Mouse (Mus musculus): Measurements from ENCODE around the gene Cntfr. TPM values are rescaled to one million over a fixed set of nuclear protein-coding genes. Genes with fewer than 3 reads are reported as not detected.
"Not testable (repeated sequence)": the region's sequence is repeated elsewhere in the genome, so short reads cannot be mapped to it uniquely, and the experiment has no call there.

The Cntfr gene
- total RNA-seq, 4 experiments from 2014 or later, result 2.2 to 5.3 (median 4.9) TPM

GRCm38 (mm10) chr4:41710229-41710628, 13.3 kb upstream of the Cntfr start:
- no peak for DNase-seq (ENCODE audit: low spot score)

DNA sequence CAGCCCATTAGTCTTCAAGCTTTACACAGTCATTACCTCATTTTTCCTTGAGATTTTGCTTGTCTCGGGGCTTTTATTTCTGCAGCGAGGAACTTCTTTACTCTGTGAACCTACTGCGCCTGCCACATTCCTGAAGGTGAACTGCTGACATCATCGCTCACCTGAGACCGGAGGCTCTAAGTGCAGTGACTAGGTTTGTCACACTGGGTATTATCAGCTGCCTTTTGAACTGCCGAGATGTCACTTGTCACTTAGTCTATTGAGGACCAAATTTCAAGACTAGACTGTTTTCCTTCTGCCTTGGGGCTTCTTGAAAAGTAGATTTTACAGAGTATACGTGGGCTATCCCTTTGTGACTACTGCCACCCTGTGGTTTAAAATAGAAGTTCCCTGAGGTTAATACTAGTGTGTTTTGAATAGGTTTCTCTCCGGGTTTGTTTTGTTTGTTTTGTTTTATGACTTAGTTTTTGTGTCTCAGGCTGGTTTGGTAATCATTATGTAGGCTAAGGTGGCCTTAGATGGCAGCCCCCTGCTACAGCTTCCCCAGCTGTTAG, 11.4 kb upstream of the Cntfr start:
- peak; percentile 70 for DNase-seq (ENCODE audit: low spot score)

- no peak for DNase-seq (ENCODE audit: low spot score)
Observed at GRCm38 (mm10) chr4:41707011-41707535, 10.2 kb upstream of the Cntfr start.

DNA sequence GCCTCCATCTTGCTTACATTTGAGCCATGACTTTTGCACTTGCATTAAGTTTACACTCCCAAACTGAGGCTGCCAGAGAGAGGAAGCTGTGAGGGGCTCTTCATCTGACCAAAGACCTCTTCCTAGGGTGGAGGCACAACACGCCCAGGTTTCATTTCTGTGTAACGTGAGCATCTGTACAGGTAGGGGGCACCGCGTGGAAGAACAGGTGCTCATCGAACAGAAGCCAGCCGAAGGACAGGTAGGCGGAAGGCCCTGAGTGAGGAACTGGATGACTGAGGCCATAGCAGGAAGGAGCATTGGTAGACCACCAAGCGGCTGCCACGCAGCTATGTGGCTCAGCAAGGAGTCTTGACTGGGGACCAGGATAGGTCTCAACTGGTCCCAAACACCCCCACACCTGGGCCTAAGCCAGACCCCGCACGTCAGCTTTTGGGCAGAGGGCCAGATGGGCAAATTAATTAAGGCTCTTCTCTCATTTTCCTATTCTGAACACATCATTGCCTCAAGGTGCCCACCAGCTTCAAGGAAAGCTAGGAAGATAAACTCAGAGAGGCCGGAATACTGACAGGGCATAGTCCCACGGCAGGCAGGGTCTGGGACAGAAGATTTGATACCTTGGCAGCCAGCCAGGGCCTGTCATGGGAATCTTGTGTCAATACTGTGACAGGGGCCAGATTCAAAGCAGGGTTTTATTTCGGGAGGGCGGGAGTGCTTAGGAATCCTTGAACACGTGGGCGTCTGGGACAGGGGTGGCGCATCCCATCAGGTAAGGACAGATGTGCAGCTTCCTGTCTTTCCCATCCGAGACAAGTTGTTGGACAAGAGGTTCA, 9.2 kb upstream of the Cntfr start:
- DNase-seq (ENCODE audit: low spot score), result no peak

DNA sequence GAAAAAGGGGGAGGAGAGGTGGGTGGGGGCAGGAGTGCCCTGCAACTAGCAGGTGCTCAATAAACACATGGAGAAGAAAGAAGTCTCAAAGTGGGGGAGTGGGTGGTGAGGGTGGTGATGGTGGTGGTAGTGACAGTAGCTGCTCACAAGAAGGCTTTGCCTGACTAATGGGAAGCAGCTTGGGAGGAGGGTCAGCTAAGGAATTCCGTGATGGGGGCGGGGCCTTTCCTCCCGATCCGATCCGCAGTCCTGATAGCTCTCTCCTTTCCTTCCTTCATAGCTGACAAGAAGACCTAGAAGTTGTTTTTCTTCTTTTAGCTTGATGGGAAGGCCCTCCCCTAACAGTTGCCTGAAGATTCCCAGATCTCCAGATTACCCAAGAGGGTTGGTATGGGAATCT, 7.8 kb upstream of the Cntfr start:
- no peak for DNase-seq (ENCODE audit: low spot score)

DNA sequence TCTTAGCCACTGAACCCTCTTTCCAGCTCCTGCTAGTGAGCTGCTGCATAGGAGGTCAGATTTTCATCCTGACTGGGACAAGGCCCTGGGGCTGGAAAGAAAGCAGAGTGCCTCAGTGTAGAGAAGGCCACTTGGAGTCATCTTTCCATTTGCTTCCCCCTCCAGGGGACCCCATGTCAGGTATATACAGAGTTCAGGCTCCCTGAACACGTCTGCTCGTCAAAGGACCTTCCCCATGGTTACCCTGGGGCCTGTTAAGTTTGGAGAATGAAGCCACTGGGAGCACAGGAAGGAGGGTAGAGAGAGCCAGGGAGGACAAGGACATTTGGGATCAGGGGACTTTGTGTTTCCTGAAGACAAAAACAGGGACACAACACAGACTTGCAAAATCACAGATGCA, 5.3 kb upstream of the Cntfr start:
- DNase-seq (ENCODE audit: low spot score), result not testable (repeated sequence)

DNA sequence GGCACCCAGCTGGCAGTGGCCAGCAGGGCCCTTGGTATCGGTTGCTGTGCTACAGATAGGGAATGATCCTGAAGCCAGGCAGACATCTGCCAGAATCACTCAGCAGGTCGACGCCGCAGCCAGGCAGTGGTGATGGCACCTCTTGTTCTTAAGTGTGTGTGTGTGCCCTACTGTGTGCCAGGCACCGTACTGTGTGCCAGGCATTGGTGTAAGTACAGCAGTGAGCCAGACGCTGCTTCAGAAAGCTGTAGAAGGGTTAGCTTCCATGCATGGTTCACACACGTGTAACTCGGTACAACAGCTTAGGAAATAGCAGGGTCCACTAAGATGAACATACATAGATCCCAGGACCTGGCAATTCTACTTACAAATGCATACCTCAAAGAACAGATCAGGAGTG, 3.3 kb upstream of the Cntfr start:
- not testable (repeated sequence) for DNase-seq (ENCODE audit: low spot score)

DNA sequence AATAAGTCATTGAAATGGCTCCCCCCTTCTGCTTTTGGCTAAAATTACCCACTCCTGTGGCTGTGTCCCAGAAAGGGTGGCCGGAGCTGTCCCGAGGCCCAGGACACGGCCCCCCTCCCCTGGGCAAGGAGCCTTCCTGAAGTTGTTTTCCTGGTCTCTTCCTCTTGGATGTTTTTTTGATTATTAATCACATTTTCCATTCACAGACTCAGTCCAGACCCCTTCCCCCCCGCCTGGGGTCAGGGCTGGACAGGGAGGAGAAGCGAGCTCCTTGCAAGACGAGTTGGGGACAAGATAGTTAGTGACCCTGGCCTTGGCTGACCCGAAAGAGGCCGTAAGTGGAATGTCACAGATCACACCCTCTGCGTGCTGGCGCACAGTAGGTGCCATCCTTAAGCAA, 2.9 kb upstream of the Cntfr start, which contains the start of gene Il11ra1:
Gene Il11ra1 (plus strand): TSS at position 207 of the 400 bp plus-strand sequence.
- DNase-seq (ENCODE audit: low spot score), result not testable (repeated sequence)

- DNase-seq (ENCODE audit: low spot score), result not testable (repeated sequence)
Observed at GRCm38 (mm10) chr4:41698421-41699016, 1.6 kb upstream of the Cntfr start.

GRCm38 (mm10) chr4:41696452-41696851, 437 bp downstream of the Cntfr start:
- not testable (repeated sequence) for DNase-seq (ENCODE audit: low spot score)

DNA sequence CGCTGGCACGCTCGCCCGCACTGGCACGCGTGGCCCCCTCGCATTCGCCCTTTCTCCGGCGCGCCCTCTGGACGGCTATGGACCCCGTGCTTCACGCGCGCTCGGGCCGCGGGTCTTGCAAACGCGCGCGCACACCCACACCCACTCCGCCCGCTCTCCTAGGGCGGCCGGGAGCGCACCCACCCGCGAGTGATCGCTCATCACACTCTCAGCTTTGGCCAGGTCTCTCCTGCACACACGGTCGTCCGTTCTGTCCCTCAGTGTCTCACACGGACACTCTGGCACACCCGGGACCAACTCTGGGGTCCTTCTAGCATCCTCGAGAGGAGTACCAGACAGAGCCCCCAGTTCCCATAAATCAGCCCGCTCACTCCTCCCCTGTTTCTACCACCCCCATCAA, 1.1 kb downstream of the Cntfr start:
- not testable (repeated sequence) for DNase-seq (ENCODE audit: low spot score)

- DNase-seq (ENCODE audit: low spot score), result not testable (repeated sequence)
Observed at GRCm38 (mm10) chr4:41693511-41693910, 3.4 kb downstream of the Cntfr start.

GRCm38 (mm10) chr4:41690014-41690413, 6.9 kb downstream of the Cntfr start:
- DNase-seq (ENCODE audit: low spot score), result not testable (repeated sequence)

DNA sequence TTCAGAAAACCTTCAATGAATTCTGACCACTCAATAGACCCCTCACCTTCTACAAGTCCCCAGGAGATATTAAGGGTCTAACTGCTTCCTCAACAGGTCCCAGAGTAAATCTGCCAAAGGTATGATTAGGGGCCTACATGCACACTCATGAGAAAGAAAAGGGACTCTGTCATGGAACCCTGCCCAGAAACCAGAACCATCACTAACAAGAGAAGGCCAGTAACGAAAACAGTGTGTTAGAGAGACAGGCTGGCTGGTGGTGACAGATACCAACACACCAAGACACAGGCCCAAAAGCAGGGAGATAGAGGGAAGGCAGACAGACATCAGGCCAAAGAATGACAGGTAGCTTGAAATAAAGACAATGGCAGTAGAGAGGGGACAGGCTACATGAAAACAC, 8.3 kb downstream of the Cntfr start:
- DNase-seq (ENCODE audit: low spot score), result not testable (repeated sequence)

GRCm38 (mm10) chr4:41685882-41686492, 10.9 kb downstream of the Cntfr start:
- not testable (repeated sequence) for DNase-seq (ENCODE audit: low spot score)

DNA sequence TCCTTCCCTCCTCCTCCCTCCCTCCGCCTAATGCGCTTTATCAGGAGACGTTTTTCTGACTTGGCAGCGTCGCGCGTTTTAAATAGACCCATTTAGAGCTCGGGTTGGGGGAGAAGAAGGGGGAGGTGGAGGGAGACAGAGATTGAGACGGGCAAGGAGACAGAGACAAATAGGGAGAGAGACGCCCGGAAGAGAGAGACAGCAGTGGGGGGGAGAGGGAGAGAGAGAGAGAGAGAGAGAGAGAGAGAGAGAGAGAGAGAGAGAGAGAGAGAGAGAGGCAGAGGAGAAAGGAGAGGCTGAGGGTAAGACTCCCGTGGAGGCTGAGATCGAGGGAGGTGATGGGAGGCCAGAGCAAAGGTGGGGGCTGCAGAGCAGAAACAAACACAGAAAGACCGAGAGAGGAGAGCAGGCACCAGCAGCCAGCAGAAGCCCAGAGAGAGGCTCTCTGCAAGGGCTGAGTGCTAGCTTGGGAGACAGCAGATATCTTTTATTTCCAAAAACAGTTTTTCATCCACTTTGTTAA, 11.9 kb downstream of the Cntfr start:
- not testable (repeated sequence) for DNase-seq (ENCODE audit: low spot score)

- not testable (repeated sequence) for DNase-seq (ENCODE audit: low spot score)
Observed at GRCm38 (mm10) chr4:41684131-41684930, 12.6 kb downstream of the Cntfr start.

DNA sequence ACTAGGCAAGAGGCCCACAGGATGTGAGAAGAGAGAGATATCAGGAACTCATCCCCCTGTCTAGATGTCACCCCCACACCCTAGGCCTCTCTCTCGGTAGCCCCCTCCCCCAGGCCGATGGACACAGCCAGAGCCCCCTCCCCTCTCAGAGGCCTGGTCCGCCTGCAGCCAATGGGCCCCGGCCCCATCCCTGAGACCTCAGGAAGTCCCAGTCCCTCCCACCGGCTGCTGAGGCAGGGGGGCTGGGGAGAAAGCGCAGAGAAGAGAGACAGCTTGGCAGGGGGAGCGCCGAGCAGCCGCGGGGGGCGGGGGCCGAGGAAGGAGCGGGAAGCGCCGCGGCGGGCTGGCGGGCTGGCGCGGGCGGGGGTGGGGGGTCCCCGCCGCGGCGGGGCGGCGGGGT, 13.6 kb downstream of the Cntfr start:
- not testable (repeated sequence) for DNase-seq (ENCODE audit: low spot score)

DNA sequence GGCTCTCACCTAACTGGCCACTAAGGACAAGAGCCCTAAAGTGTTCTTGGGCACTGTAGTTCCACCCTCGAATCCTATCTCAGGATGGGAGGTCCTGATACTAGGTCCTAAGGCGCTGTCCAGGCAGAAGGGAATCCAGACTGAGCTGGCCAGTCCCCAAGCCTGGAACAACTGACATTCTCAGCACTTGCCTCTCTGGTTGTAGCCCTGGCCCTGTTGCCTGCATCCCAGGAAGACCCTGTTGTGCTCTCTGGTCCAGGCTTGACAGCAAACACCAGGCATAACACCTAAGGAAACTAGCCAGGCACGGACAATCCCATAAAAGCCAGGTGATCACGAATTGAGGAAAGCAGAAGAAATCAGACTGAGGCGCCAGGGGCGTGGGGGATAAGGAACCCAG, 14.1 kb downstream of the Cntfr start:
- no peak for DNase-seq (ENCODE audit: low spot score)

DNA sequence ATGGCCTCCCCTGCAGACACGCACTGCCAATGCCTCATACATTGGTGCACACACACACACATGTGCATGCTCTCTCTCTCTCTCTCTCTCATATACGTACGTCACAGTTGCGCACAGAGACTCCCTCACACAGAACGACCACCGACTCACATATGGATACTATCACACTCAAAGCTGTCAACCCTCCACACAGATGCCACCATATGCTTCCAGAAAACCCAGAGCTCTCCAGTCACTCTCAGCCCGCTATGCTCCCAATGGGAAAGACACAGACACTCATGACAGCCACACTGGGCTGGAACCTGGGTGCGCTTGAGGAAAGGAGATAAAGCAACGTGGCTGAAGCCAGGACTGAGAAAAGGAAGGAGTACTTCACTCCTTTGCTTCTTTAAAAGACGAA, 14.9 kb downstream of the Cntfr start:
- DNase-seq (ENCODE audit: low spot score), result no peak

- no peak for DNase-seq (ENCODE audit: low spot score)
Observed at GRCm38 (mm10) chr4:41681176-41681575, 15.7 kb downstream of the Cntfr start.
